Mouse (Mus musculus): ENCODE results near the gene Ndufaf2. TPM values are rescaled to one million over a fixed set of nuclear protein-coding genes. Genes with fewer than 3 reads are reported as not detected.

Gene Ndufaf2
- total RNA-seq, 1 experiment: 41.1 TPM

DNA sequence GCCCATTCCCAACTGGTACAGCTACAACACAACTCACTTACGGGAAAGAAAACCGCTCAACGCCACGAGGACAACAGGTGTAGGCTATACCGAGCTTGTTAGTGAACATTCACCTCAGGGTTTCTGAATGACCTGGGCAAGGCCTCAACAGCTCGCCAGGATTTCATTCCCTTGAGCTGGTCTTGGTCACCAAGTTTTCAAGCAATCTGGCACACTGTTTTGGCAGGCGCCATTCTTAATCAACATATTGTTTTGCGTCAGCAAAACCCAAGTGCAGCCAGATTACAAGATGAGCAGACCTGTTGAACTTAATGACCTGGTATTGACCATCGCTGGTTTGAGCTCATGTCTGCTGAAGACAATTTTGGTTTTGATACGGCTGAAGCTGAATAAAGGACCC lies 88.3 kb downstream of the Ndufaf2 start:
- Histone ChIP-seq H3K27ac (ENCODE audit: insufficient read depth, low read depth, low read length, poor library complexity, severe bottlenecking) (no peak overlapping the region), H3K36me3 (ENCODE audit: control insufficient read depth, insufficient read depth, low read length, poor library complexity, severe bottlenecking) (no peaks in the 10 kb centered on the region), H3K4me1 (ENCODE audit: control insufficient read depth in 2 of 2, insufficient read depth in 2 of 2, low read length in 2 of 2, poor library complexity in 1 of 2) (no peaks in the 10 kb centered on the region), H3K9ac (ENCODE audit: insufficient read depth, low read depth, low read length, poor library complexity, severe bottlenecking) (no peak overlapping the region), H3K4me3 (ENCODE audit: insufficient read depth in 1 of 2, low read depth in 1 of 2, low read length in 2 of 2, poor library complexity in 1 of 2, severe bottlenecking in 1 of 2) (no peak overlapping the region), H3K9me3 (ENCODE audit: control insufficient read depth, insufficient read depth, low read depth, low read length) (no peaks in the 10 kb centered on the region)
- DNase-seq (ENCODE audit: low read depth, low spot score): no peak
- TF ChIP-seq MAFK (IDR thresholded peaks at IDR 0.05; ENCODE audit: insufficient read depth, low read depth, low read length): no peak
- no peak for TF ChIP-seq ZC3H11A (IDR thresholded peaks at IDR 0.05; ENCODE audit: borderline replicate concordance, low read depth, low read length)
- TF ChIP-seq CHD2 (IDR thresholded peaks at IDR 0.05; ENCODE audit: low read depth, low read length): no peak
- TF ChIP-seq HCFC1 (IDR thresholded peaks at IDR 0.05; ENCODE audit: borderline replicate concordance, insufficient read depth, low read length): no peak
- TF ChIP-seq ZNF384 (IDR thresholded peaks at IDR 0.05; ENCODE audit: low read depth, low read length): no peak
- in situ Hi-C loops (cut with MboI; ENCODE audit: low sequenced_read_pairs in 2 of 2, unreplicated experiment in 2 of 2): no loop called here

- Histone ChIP-seq H3K4me3 (ENCODE audit: insufficient read depth in 1 of 2, low read depth in 1 of 2, low read length in 2 of 2, poor library complexity in 1 of 2, severe bottlenecking in 1 of 2) (no peak overlapping the region), H3K4me1 (ENCODE audit: control insufficient read depth in 2 of 2, insufficient read depth in 2 of 2, low read length in 2 of 2, poor library complexity in 1 of 2) (no peaks in the 10 kb centered on the region), H3K36me3 (ENCODE audit: control insufficient read depth, insufficient read depth, low read length, poor library complexity, severe bottlenecking) (no peaks in the 10 kb centered on the region), H3K9me3 (ENCODE audit: control insufficient read depth, insufficient read depth, low read depth, low read length) (no peaks in the 10 kb centered on the region), H3K9ac (ENCODE audit: insufficient read depth, low read depth, low read length, poor library complexity, severe bottlenecking) (no peak overlapping the region), H3K27ac (ENCODE audit: insufficient read depth, low read depth, low read length, poor library complexity, severe bottlenecking) (no peak overlapping the region)
- no peak for DNase-seq (ENCODE audit: low read depth, low spot score)
- in situ Hi-C loops (cut with MboI; ENCODE audit: low sequenced_read_pairs in 2 of 2, unreplicated experiment in 2 of 2): no loop called here
- no peak for TF ChIP-seq HCFC1 (IDR thresholded peaks at IDR 0.05; ENCODE audit: borderline replicate concordance, insufficient read depth, low read length)
- TF ChIP-seq MAFK (IDR thresholded peaks at IDR 0.05; ENCODE audit: insufficient read depth, low read depth, low read length): no peak
- no peak for TF ChIP-seq CHD2 (IDR thresholded peaks at IDR 0.05; ENCODE audit: low read depth, low read length)
- no peak for TF ChIP-seq ZNF384 (IDR thresholded peaks at IDR 0.05; ENCODE audit: low read depth, low read length)
- TF ChIP-seq ZC3H11A (IDR thresholded peaks at IDR 0.05; ENCODE audit: borderline replicate concordance, low read depth, low read length): no peak
These were observed 89.3 kb downstream of the Ndufaf2 start for GRCm38 (mm10) chr13:108069151-108069550.

GRCm38 (mm10) chr13:108066021-108066420 lies 92.4 kb downstream of the Ndufaf2 start:
- no peaks in the 10 kb centered on the region for H3K36me3 ChIP-seq (ENCODE audit: control insufficient read depth, insufficient read depth, low read length, poor library complexity, severe bottlenecking)
- no peaks in the 10 kb centered on the region for H3K4me1 ChIP-seq (ENCODE audit: control insufficient read depth in 2 of 2, insufficient read depth in 2 of 2, low read length in 2 of 2, poor library complexity in 1 of 2)
- H3K9ac ChIP-seq (ENCODE audit: insufficient read depth, low read depth, low read length, poor library complexity, severe bottlenecking): no peak overlapping the region
- no peak overlapping the region for H3K27ac ChIP-seq (ENCODE audit: insufficient read depth, low read depth, low read length, poor library complexity, severe bottlenecking)
- in situ Hi-C loops (cut with MboI; ENCODE audit: low sequenced_read_pairs in 2 of 2, unreplicated experiment in 2 of 2): no loop called here
- TF ChIP-seq MAFK (IDR thresholded peaks at IDR 0.05; ENCODE audit: insufficient read depth, low read depth, low read length) (no peak), CHD2 (IDR thresholded peaks at IDR 0.05; ENCODE audit: low read depth, low read length) (no peak), HCFC1 (IDR thresholded peaks at IDR 0.05; ENCODE audit: borderline replicate concordance, insufficient read depth, low read length) (no peak)
- H3K4me3 ChIP-seq (ENCODE audit: insufficient read depth in 1 of 2, low read depth in 1 of 2, low read length in 2 of 2, poor library complexity in 1 of 2, severe bottlenecking in 1 of 2): no peak overlapping the region
- no peaks in the 10 kb centered on the region for H3K9me3 ChIP-seq (ENCODE audit: control insufficient read depth, insufficient read depth, low read depth, low read length)
- no peak for DNase-seq (ENCODE audit: low read depth, low spot score)

DNA sequence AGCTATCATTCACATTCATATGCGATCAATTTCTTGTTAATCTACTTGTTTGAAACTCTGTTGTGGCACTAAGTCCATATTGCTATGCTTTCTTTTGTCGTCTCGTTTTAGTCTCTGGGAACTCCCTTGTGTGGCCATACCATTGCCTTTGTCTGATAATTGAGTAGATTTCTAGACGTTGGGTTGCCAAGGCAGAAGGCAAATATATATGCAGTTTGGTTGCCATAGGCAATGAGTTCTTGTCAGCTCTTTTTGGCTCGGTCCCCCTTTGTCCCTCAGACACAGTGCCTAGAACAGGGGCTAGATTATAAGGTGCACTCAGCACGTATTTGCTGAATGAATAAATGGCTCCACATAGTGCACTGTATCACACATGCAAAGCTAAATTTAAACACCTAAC lies 94.1 kb downstream of the Ndufaf2 start:
- TF ChIP-seq ZC3H11A (IDR thresholded peaks at IDR 0.05; ENCODE audit: borderline replicate concordance, low read depth, low read length): no peak
- TF ChIP-seq MAFK (IDR thresholded peaks at IDR 0.05; ENCODE audit: insufficient read depth, low read depth, low read length): no peak
- no peak for TF ChIP-seq CHD2 (IDR thresholded peaks at IDR 0.05; ENCODE audit: low read depth, low read length)
- TF ChIP-seq HCFC1 (IDR thresholded peaks at IDR 0.05; ENCODE audit: borderline replicate concordance, insufficient read depth, low read length): no peak
- TF ChIP-seq ZNF384 (IDR thresholded peaks at IDR 0.05; ENCODE audit: low read depth, low read length): no peak
- Histone ChIP-seq H3K9me3 (ENCODE audit: control insufficient read depth, insufficient read depth, low read depth, low read length) (no peaks in the 10 kb centered on the region), H3K9ac (ENCODE audit: insufficient read depth, low read depth, low read length, poor library complexity, severe bottlenecking) (no peak overlapping the region), H3K36me3 (ENCODE audit: control insufficient read depth, insufficient read depth, low read length, poor library complexity, severe bottlenecking) (no peaks in the 10 kb centered on the region), H3K4me3 (ENCODE audit: insufficient read depth in 1 of 2, low read depth in 1 of 2, low read length in 2 of 2, poor library complexity in 1 of 2, severe bottlenecking in 1 of 2) (no peak overlapping the region), H3K4me1 (ENCODE audit: control insufficient read depth in 2 of 2, insufficient read depth in 2 of 2, low read length in 2 of 2, poor library complexity in 1 of 2) (no peaks in the 10 kb centered on the region), H3K27ac (ENCODE audit: insufficient read depth, low read depth, low read length, poor library complexity, severe bottlenecking) (no peak overlapping the region)
- in situ Hi-C loops (cut with MboI; ENCODE audit: low sequenced_read_pairs in 2 of 2, unreplicated experiment in 2 of 2): no loop called here
- DNase-seq (ENCODE audit: low read depth, low spot score): no peak
